Mouse (Mus musculus) heart, adult 8-10 months (tissue): ENCODE measurements around the gene Sox6. TPM values are rescaled to one million over a fixed set of nuclear protein-coding genes. Genes with fewer than 3 reads are reported as not detected.
"Not testable (repeated sequence)": the region's sequence is repeated elsewhere in the genome, so short reads cannot be mapped to it uniquely, and the experiment has no call there.

ENCODE experiments used
- DNase-seq: peaks from one replicate; pipeline ENCODE4 v3.0.0; 2022; ENCODE audit warnings: low spot score
- total RNA-seq, 4 experiments: library from RNA; stranded (reverse); gene quantifications; 2 replicates each; pipeline ENCODE4 v1.2.4; 2022

Sox6 gene
- 10 to 100 TPM; 21.3 to 32.2 (median 26.4) TPM for total RNA-seq

DNA sequence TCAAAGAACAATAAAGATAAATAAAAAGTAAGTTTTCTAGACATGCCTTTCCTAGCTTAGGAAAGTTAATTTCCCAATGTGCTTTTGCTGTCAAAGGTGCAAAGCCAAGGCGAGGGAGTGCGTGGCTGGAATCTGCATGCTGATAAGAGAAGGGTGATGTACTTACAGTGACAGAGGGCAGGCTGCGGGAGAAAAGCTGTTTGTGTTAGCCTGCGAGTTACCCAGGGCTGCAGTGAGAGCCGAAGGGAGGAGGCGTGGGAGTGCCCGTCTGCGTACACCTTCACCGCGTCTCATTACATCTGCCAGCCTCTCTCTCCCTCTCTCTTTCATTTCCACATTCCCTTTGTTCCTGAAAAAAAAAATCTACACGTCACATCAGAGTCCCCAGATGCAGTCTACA lies at the start of gene Sox6:
Sox6 (minus strand) TSS at position 286 of the 400 bp plus-strand sequence.
- no peak for DNase-seq

DNA sequence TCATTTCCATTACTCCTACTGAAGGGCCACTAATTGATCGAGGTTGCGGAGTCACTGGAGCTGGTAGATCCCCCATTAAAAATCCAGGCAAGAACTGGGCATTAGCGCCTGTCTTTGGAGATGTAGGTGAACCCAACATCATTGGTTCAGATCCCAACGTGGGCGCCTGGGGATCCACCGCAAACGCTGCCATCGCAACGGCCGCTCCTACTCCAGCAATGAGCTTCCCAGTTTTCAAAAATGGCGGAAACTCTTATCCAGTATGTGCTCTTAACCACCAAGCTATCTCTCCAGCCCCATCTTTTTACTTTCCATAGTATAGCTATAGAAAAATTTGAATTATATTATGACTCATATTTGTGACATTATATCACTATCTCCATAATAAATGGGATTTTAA lies 45.8 kb upstream of the Sox6 start, which contains the start of gene Gm4353:
Gm4353 (minus strand) TSS at position 270 of the 400 bp plus-strand sequence.
- not testable (repeated sequence) for DNase-seq

DNA sequence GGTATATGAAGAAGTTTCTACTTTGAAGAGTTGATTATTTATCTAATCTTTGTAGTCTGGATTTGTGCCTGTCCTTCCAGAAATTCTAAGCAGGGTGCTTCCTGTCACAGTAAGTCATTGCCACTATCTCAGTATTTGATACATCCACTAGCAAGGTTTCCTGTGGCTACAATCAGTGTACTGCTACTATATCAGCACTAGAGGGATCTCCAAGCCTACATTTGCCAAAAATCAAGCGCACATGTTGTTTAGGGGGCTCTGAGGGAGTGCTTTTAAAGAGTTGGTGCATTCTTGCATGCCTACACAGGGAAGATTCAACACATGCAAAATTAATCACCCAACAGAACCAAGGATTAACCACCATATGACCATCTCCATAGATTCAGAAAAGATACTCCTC lies 22.1 kb upstream of the Sox6 start:
- DNase-seq, result no peak

DNA sequence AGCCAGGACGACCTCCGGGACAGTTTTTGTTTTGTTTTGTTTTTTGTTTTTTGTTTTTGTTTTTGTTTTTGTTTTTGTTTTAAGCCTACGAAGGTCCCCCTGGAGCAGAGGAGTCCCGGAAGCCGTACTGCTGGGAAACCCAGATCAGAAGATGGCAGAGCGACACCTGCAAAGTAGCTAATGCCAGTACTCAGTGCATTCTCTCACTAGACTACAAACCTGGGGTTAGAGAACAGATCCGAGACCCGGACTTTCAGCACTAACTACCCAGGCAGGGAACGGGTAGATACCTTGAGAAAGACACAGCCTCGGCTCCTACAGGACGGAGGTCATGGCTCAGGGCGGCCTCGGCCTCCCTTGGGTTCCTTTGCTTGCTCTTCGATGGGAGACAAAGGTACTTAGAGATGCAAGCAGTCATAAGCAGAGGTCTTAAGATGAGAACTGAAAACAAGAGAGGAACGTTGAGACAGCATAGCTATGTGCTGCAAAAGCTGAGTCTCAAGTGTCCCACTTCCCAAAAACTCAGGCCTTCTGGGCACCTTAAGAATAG lies 1.9 kb upstream of the Sox6 start:
- no peak for DNase-seq

DNA sequence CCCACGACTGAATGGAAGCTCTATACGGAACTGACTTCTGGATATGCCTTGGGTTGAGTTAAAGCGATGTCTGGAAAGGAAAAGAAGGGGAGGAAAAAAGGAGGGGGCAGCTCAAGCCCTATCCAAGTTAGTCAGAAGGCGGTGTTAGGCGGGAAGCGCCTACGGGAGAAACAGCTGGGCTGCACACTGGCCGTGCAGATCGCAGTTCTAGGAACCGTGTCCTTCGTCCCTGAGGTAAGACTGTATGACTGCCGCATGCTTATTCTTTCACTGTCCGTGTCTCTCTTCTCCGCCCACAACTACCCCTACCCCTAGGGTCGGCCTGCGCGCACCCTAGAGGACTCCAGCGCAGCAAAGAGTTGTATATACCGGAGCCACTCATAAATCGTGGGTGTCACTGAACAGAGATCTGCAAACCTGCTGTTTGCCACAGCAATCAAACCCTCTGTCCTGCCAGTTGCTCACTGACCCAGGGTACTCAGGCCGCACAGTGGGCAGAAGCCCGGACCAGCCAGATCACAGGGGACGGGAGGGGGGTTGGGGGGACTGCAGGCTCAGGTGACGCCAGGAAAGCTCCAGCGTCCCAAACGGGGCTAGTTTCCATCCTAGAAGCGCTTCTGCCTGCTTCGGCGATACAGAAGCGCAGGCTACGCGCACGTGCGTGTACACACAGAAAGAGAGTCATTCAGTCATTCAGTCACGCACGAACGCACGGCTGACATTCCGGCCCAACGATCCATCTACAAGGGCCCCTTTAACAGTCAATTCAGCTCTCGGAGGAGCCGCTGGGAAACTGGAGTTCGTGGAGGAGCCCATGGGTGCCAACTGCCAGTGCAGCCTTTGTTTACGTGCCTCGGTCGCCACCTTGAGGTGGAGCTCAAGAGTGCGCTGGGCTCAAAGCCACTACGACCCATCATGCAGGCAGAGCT lies 1.2 kb upstream of the Sox6 start:
- DNase-seq, result peak; percentile 80

DNA sequence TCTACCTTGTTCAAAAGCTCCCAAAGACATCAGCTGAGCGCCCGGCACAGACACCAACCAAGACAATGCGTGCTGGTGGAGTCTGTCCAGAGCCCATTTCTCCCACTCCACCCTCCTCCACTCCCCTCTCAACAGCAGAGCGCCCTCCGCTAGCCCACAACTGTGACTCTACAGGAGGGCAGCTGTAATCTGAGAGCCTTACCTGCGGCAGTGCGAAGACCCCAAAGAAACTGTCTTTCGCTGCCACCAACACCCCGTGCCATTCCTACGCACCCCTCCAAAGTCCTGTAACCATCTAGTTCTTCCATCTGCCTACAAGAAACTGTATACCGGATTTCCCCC lies 571 bp upstream of the Sox6 start, which contains the start of gene 1110004F10Rik:
1110004F10Rik (plus strand) TSS at position 202 of the 342 bp plus-strand sequence.
- DNase-seq, result no peak

DNA sequence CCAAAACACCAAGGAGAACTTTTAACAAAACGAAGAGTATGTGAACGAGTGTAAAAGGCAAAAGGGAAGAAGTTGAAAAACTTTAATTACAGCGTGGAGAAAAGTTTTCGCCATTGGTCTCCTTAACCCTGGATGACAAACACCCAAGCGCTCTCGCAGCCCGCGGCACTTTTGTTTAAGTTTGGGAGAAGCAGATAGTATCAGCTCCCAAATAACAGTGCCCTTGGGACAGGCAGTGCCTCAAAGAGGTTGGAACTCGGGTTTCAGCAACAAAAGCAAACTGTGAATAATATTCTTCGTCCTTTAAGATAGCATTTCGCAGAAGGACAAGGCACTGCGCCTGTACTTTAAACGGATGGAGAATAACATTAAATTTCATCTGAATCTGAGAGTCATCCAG lies 572 bp downstream of the Sox6 start:
- DNase-seq, result no peak

DNA sequence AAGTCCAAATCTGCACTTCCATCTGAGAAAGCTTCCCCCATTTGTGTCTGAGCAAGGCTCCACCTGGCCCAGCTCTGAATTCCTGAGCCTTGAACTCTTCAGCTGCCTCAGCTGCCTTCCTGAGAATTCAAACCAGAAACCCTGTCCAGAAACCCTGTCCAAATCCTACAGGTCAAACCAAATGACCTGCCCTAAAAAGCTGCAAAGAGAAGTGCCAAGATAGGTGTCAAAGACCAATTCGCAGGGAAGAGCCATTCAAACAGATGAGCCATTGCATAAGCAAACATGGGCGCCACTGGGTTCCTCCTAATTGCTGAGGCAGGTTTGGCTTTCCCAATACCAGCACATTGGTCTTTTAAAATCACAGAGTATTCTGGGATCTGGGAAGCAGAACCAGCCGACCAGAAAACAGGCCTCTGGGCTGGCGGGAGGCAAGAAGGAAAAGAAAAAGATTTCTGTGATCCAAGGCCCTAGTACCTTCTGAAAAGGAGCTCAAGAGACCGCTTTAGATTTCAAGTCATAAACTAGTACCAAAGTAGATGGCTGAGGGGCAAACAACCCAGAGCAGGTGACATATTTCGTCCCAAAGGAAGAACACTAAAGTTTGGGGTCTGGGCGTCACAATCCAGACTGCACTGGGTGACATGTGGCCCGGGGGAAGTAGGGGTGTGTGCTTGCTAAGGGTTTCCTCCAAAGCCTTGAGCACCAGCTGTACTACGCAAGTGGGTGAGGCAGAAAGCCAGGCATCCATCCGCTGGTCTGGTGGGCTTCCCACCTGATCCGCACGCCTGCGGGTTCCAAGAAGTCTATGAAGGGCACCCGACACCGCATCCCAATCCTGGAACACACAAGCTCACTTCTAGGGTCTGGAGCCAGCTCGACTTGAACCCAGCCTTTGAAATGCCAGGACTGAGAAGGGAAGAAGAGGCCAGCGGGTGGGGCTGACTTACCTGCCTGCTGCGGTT lies 1.7 kb downstream of the Sox6 start:
- DNase-seq, result no peak

DNA sequence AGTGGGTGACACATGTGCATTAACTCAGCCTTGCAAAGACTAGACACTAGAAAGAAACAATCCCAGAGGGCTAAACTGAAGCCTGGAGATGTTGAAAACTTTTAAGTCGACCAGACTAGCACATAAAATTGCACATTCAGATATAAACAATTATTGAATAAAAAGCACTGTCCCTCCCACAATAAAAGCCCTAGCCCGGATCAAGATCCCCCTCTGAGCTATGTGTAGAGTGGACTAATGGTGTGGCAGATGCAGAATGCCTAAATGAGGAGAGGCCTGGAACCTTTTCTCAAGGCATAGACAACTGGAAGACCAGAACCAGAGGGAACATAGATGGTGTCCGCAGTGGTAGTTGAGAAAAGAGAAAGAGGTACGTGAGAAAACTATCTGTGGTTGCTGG lies 3.1 kb downstream of the Sox6 start:
- DNase-seq, result no peak

DNA sequence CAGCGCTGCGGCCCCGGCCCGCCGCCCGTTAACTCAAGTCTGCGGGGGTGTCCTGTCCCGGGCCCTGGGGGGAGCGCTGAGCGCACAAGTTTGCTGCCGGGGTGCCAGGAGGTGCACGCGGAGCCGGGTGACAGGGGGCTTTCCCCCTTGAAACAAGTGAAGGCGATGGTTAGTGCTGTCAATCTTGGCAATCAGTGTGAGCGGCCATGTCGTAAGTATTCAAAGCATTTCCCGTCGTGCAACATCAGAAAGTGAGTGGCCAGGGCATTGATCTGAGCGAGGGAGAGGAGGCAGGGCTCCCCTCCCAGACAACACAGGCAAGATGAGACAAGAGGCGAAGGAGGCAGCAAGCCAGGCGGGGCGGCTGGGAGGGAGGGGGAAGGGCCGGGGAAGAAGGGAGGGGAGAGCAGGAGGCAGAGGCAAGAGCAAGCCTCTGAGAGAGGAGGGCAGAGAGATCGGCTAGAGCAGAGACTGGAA lies 4.3 kb downstream of the Sox6 start:
- peak; percentile 38 for DNase-seq

DNA sequence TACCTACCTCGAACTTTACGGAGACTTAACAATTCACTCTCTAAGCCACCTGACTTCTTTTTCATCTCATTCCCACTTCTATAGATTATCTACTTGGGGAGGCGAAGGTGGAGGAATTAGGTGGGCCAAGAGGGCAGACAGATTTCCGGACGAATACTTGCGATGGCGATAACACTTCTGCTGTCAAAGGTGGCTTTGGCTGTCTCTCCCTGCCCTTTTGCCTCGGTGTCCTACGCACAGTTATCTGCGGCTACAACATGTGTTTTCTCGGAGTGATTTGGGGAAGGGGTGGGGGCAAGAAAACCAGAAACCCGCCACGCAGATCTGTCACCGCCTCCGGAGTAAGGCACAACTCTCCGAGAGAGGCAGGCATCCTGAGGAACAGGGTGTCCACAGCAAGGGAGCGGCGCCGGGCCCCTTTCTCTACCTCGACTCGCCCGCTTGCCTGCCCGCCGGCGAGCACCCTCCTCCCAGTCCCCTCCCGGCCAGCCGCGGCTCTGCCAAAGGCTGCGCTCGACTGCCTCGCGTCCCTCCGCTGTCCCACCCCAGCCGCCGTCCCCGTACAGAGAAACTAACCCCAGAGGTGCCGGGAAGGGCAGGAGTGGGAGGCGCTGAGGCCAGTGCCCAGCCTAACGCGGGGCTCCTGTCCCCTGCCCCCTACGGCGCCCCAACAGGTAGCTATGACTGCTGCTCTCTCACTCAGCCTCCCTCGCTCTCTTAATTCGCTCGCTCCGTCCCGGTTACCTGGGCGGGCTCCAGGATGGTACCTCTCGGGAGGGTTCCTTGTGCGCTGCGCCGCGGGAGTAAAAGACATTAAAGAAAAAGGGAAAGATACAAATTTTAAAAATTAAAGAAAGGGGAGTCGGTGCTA lies 5.0 kb downstream of the Sox6 start:
- DNase-seq, result peak; percentile 31

DNA sequence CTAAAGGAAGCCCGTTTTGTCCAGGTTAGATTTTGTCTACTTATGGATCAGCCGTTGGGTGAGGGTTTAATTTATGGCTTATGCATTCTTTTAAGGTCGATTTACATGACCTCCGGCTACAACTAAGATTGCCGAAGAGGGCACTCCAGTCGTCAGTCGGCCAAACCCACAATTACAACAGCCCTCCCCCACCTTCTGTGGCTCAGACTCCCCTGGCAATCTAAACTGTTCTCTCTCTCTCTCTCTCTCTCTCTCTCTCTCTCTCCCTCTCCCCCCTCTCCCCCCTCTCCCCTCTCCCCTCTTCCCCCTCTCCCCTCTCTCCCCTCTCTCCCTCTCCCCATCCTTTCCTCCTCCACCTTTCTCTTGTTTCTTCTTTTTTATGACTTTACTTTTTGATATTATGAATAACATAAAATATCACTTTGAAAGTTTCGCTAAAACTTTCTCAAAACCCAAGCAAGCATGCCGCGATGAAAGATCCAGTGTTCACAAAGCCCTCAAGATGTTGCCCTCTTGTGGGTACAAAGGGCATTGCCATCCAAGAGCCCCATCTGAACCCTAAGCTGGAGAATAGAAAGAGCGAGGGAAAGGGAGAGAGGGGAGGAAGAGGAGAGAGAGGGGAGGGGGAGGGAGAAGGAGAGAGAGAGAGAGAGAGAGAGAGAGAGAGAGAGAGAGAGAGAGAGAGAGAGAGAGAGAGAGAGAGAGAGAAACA lies 5.8 kb downstream of the Sox6 start:
- DNase-seq, result peak; percentile 82

DNA sequence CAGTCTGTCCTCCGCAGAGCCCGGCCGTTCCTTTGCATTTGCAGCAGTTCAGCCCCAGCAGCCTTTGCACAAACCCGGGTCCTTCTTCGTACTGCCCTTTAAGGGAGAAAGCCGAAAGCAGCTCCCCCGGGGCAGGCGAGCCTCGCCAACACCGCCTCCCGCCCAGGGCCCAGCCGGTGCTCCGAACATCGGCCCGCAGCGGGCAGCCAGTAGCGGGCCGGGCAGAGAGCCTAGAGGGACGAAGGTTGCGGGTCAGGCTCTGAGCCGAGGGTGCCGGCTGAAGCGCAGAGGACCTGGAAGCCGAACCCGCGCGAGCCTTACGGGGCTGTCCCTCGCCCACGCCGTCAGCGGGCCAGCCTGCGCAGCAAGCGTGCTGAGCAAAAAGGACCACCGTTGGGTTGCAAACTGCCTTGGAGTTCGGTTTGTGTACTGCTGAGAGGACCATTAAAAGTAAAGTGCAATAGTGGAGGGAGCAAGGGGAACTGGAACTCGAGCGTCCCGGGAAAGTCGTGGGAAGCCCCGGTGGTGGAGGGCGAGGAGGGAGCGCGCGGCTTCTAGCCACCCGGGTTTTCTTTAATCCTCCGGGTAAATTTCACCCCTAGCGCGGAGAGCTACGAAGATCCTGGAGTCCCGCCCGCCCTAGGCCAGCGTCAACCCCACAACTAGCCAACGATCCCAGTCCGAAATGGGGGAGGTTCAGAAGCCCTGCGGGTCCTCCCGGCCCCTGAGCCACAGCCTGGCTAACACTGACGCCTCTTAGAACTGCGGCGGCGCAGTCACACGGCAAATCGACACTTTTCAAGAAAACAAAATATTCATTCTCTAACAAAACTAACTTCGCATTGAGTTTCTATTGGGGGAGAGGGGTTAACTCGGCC lies 6.6 kb downstream of the Sox6 start:
- peak; percentile 40 for DNase-seq

DNA sequence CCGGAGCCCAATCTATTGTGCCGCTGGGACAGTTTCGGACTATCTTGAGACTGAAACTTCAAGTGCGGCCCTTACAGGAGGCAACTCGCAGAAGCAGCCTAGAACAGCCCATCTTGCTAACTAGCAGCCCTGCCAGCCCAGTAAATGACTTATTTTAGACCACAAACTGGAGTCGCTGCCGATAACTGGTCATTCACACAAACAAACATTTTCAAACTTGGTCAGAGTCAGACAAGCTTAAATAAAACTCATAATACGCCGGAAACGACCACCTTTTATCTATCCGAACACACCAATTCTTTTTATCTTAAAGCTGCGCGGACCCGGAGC lies 7.2 kb downstream of the Sox6 start:
- no peak for DNase-seq

DNA sequence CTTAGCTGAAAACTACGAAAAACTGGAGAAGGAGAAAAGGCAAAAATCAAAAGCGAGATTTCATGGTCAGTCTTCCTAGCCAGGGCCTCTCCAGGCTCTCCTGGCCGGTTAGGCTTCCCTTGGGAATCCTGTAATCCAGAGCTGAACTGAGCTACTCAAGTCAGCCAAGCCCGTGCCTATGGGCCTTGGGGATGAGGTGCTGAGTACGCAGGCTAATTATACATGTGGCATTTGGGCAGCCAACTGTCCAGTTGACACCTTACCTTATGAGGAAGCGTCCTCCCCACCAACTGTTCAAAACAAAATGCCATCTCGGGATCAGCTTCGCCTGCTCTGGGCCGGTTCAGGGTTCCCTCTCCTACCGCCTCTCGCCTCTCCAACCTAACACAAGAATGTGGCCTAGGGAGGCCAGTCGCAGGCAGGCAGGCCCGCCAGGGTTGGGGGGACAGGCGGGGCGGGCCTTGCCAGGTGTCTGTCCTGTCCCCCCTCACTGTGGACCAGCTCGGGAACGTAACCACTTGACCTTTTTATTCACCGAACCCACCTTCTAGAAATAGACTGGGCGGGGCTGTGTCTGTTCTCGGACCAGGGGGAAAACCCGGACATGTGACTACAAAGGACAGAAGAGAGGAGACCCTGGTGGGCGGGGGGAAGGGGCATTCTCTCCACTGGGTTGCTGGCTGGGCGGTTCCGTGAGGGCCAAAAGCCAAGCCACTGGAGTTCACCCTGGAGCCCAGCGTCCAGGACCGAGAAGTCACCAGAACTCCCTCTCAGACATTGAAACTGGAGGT lies 7.8 kb downstream of the Sox6 start:
- peak; percentile 74 for DNase-seq

DNA sequence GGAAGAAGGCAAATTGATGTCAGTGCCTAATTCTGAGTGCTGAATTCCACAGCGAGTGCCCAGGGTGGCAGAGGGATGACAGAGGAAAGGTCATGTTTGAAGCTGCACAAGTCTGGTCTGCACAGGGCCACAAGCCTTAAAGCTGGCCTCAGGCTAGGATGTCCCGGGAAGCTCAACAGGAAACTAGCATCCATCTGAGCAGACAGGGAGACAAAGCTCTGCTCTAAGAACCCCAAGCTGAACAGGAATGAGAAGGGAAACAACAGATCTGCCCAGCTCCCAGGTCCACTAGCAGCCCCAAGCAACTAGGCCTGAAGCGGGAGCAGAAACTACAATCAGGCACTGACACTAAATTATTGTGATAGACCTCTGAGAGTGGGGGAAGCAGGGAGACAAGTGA lies 8.6 kb downstream of the Sox6 start:
- DNase-seq, result no peak

DNA sequence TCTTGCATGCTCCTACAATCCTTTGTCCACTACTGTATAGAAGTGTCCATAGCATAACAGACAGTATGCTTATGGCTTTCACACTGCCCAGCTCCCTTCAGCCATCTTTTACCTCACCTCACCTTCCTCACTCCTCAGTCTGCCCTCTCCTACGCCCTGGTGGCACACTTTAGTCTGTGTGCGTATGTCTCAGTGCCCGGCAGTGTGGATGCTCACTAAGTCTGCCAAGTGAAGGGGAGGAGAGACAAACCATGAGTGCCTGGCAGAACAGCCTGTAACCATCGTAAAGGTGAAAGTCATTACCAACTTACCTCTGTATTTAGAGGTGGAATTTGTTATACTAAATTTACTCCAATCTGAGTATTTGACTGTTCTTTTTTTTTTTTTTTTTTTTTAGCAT lies 35.9 kb downstream of the Sox6 start:
- DNase-seq, result peak; percentile 31

DNA sequence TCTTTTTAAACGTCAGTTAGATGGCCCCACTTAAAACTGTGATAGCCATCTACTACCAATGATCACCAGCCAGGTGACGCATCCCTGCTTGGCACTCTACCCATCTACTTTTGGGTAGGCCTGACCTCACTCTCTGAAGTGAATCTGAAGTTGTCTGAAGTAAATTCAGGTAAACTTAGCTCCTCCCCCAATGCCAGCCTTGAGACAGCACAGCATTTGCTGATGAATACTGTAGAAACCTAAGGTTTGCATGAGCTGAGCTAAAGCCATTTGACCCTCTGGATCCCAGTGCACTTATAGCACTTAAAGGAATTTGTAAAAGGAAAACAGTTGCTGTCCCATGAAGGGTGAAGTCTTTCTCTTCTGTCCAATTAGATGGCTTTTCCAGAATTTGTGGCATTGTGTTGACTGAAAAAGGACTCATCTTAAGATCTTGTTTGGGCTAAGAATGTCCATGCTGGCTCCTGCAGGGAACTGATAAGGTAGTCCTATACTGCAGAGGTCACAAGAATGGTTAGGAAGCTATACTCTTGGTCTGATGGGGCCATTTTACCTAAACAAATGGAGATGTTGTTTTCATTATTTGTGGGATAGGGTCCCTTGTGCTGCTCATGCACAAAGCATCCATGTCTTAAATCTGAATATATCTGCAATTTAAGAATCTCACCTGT lies 50.4 kb downstream of the Sox6 start:
- no peak for DNase-seq
